Mouse (Mus musculus) testis, adult 2 months (tissue): ENCODE results near the gene Timmdc1.

ENCODE experiments used
- CTCF ChIP-seq: fragments of 200-500 bp; IDR thresholded peaks from 2 replicates; pipeline ENCODE4 v1.5.1; 2012; ENCODE audit warnings: low read depth, mild to moderate bottlenecking, inconsistent platforms, low read length, moderate library complexity; ENCODE audit not compliant: control insufficient read depth, insufficient read depth, insufficient replicate concordance
- POLR2A ChIP-seq: fragments of 200-500 bp; IDR thresholded peaks from 2 replicates; pipeline ENCODE4 v1.6.1; 2012; ENCODE audit warnings: low read depth, mild to moderate bottlenecking, inconsistent platforms, low read length, moderate library complexity; ENCODE audit not compliant: control insufficient read depth

DNA sequence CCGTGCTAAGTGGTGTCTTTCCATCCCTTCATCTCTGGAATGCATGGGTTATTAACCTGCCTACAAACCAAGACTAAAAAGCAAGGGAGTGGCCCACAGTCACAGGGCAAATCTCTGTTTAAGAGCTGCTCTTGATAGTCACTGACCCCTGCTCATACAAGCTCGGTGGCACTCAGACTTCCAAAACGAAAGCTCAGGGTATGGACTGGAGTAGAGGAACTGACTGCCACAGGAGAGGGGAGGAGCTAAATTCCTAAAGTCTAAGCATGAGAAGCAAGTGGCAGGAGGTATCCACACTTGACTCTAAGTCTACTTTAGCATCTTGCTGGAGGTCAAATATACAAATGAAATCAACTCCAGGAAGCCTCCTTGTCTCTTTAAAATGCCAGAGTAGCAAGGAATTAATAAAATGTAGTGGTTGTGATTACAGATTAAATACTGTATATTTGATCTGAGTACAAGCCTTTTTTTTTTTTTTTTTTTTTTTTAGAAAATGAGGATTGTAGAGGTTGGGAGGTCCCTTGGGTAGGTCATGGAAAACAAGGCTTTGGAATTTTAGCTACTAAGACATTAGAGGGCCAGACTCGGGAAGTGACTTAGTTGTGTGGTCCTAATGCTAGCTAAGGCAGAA, 46.7 kb downstream of the Timmdc1 start:
- TF ChIP-seq CTCF (no peak), POLR2A (no peak)
